Mouse (Mus musculus): Measurements from ENCODE around the gene Abcb1a. TPM values are rescaled to one million over a fixed set of nuclear protein-coding genes. Genes with fewer than 3 reads are reported as not detected.

The Abcb1a gene
- total and polyA plus RNA-seq, 3 experiments = 0.82 to 1.5 (median 0.93) TPM

DNA sequence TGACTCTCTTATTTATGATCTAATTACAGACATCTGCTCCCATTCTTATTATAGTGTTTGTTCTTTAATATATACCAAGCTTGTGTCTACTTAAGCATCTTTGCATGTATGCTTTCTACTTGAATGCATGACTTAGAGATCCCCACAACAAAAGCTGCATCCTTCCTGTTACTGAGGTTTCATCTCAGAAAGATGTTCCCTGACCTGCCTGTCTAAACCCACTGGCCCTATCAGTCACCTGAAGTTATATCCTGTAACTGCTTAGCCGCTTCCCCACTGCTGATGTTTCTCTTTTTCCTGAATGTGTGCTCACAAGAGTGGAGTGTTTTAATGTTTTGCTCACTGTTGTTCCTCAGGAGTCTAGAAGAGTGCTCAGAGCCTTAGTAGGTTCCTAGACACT lies 9.7 kb downstream of the Abcb1a start:
- dilution Hi-C loops (cut with MboI; ENCODE audit: extremely low pct_ligation_motif_present, extremely low pct_unique_long_range_greater_than_20kb, low sequenced_read_pairs) (no loop called here), in situ Hi-C loops (cut with MboI; ENCODE audit: low pct_ligation_motif_present, low pct_unique_long_range_greater_than_20kb, low sequenced_read_pairs) (no loop called here)
- Histone ChIP-seq H3K79me2 (replicated peaks; ENCODE audit: control insufficient read depth, extremely low read depth, insufficient read depth, poor library complexity, severe bottlenecking) (no peaks in the 10 kb centered on the region), H3K4me2 (ENCODE audit: insufficient read depth, low read depth, poor library complexity, severe bottlenecking) (no peak overlapping the region), H3K4me3 (replicated peaks in 1 of 3; ENCODE audit: low read depth in 2 of 3, low read length in 2 of 3, poor library complexity in 1 of 3) (no peak overlapping the region), H3K9ac (ENCODE audit: insufficient read depth, low read depth) (no peak overlapping the region), H3K27me3 (replicated peaks) (no peaks in the 10 kb centered on the region), H3K4me1 (ENCODE audit: control insufficient read depth in 1 of 2, insufficient read depth in 2 of 2) (peaks cover 0 to 10% of the 10 kb centered on the region in 2 experiments; a peak in 2 of 4 replicates), H3K36me3 (replicated peaks in 1 of 2; ENCODE audit: control insufficient read depth in 1 of 2, insufficient read depth in 1 of 2, low read length in 1 of 2) (no peaks in the 10 kb centered on the region), H3K9me3 (replicated peaks; ENCODE audit: low read length) (no peaks in the 10 kb centered on the region), H3K27ac (ENCODE audit: insufficient read depth, low read depth) (no peak overlapping the region)
- no peak for TF ChIP-seq EP300 (IDR thresholded peaks at IDR 0.05; ENCODE audit: low read length)
- no peak for TF ChIP-seq HCFC1 (IDR thresholded peaks at IDR 0.05; ENCODE audit: low read depth, low read length)
- TF ChIP-seq E2F4 (IDR thresholded peaks at IDR 0.05; ENCODE audit: insufficient replicate concordance, low read depth, low read length) = no peak
- TF ChIP-seq KAT2A (IDR thresholded peaks at IDR 0.05; ENCODE audit: insufficient replicate concordance, low read length) = no peak
- TF ChIP-seq CHD2 (IDR thresholded peaks at IDR 0.05; ENCODE audit: low read length) = no peak
- no peak for TF ChIP-seq SIN3A (IDR thresholded peaks at IDR 0.05; ENCODE audit: low read length)
- no peak for DNase-seq (ENCODE audit: extremely low read depth)

DNA sequence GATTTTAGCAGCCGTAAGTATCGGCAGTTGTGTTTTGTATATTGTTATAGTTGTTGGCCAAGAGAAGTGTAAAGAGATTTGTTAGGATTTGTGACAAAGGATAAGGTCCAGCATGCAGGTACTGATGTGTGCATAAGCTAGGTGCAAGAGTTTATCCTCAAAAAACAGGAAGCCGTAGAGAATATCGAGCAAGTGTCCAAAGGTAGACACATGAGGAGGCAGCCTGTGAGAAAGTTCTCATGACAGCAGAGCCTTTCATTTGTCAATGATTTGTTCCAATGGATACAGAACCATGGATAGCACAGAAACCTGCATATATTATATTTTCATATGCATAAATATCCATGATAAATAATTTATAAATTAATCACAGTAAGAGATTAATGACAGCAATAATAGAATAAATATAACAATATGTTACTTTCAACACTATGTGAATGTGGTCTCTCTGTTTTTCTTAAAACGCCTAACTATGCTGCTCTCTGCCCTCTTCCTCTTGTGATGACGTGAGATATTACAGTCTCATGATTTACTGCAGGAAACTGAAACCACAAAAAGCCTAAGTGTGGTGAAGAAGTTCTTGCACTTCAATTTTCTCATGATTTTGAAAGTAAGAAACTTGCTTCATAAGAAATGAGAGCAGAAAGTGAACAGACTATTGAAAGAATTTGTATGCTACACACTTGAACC lies 15.5 kb downstream of the Abcb1a start:
- H3K4me3 ChIP-seq (replicated peaks in 1 of 3; ENCODE audit: low read depth in 2 of 3, low read length in 2 of 3, poor library complexity in 1 of 3) = no peak overlapping the region
- H3K79me2 ChIP-seq (replicated peaks; ENCODE audit: control insufficient read depth, extremely low read depth, insufficient read depth, poor library complexity, severe bottlenecking) = no peaks in the 10 kb centered on the region
- in situ Hi-C loops (cut with MboI; ENCODE audit: low pct_ligation_motif_present, low pct_unique_long_range_greater_than_20kb, low sequenced_read_pairs) = loop anchor here (25.0 kb wide), 1 partner anchor 162 kb away; no protein-coding TSS in a partner anchor
- H3K9ac ChIP-seq (ENCODE audit: insufficient read depth, low read depth) = no peak overlapping the region
- H3K4me1 ChIP-seq (ENCODE audit: control insufficient read depth in 1 of 2, insufficient read depth in 2 of 2) = peaks cover 0 to 17% of the 10 kb centered on the region in 2 experiments; a peak in 3 of 4 replicates
- H3K27ac ChIP-seq (ENCODE audit: insufficient read depth, low read depth) = no peak overlapping the region
- no peak for TF ChIP-seq BHLHE40 (IDR thresholded peaks at IDR 0.05; ENCODE audit: low read depth, low read length)
- no peak for TF ChIP-seq POLR2AphosphoS2 (IDR thresholded peaks at IDR 0.05; ENCODE audit: low read depth, low read length)
- 0 out of 2 replicates have a peak, but pooled peaks have one; percentile 32 for TF ChIP-seq ETS1 (conservative IDR thresholded peaks at IDR 0.05; ENCODE audit: low read depth, low read length)
- peak; percentile 50; the same call in 1 of the 2 replicates for TF ChIP-seq EP300 (IDR thresholded peaks at IDR 0.05; ENCODE audit: low read length)
- peak overlapping the region; percentile 29; the same call in 1 of the 2 replicates for H3K4me2 ChIP-seq (ENCODE audit: insufficient read depth, low read depth, poor library complexity, severe bottlenecking)
- no peaks in the 10 kb centered on the region for H3K27me3 ChIP-seq (replicated peaks)
- no peaks in the 10 kb centered on the region for H3K9me3 ChIP-seq (replicated peaks; ENCODE audit: low read length)
- no peaks in the 10 kb centered on the region for H3K36me3 ChIP-seq (replicated peaks in 1 of 2; ENCODE audit: control insufficient read depth in 1 of 2, insufficient read depth in 1 of 2, low read length in 1 of 2)
- dilution Hi-C loops (cut with MboI; ENCODE audit: extremely low pct_ligation_motif_present, extremely low pct_unique_long_range_greater_than_20kb, low sequenced_read_pairs) = no loop called here
- DNase-seq (ENCODE audit: extremely low read depth) = peak; percentile 56

DNA sequence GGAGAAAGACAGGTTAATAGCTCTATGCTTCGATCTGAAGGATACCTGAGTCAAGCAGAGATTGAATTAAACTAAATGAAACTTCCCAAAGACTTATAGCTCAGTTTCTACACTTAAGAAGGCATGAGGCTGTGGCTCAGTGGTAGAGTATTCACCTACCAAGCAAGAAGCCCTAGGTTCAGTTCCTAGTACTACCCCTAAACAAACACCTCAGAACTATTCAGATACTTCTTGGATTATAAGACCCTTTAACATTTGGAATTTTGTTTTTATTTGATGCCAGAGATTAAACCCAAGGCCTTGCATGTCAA lies 16.0 kb downstream of the Abcb1a start:
- Histone ChIP-seq H3K4me1 (ENCODE audit: control insufficient read depth in 1 of 2, insufficient read depth in 2 of 2) (peaks cover 0 to 18% of the 10 kb centered on the region in 2 experiments; a peak in 3 of 4 replicates), H3K27me3 (replicated peaks) (no peaks in the 10 kb centered on the region), H3K4me2 (ENCODE audit: insufficient read depth, low read depth, poor library complexity, severe bottlenecking) (peak overlapping the region; percentile 29; the same call in 1 of the 2 replicates), H3K9me3 (replicated peaks; ENCODE audit: low read length) (no peaks in the 10 kb centered on the region), H3K9ac (ENCODE audit: insufficient read depth, low read depth) (no peak overlapping the region), H3K36me3 (replicated peaks in 1 of 2; ENCODE audit: control insufficient read depth in 1 of 2, insufficient read depth in 1 of 2, low read length in 1 of 2) (no peaks in the 10 kb centered on the region), H3K27ac (ENCODE audit: insufficient read depth, low read depth) (no peak overlapping the region), H3K4me3 (replicated peaks in 1 of 3; ENCODE audit: low read depth in 2 of 3, low read length in 2 of 3, poor library complexity in 1 of 3) (no peak overlapping the region), H3K79me2 (replicated peaks; ENCODE audit: control insufficient read depth, extremely low read depth, insufficient read depth, poor library complexity, severe bottlenecking) (no peaks in the 10 kb centered on the region)
- in situ Hi-C loops (cut with MboI; ENCODE audit: low pct_ligation_motif_present, low pct_unique_long_range_greater_than_20kb, low sequenced_read_pairs) = loop anchor here (25.0 kb wide), 1 partner anchor 161 kb away; no protein-coding TSS in a partner anchor
- DNase-seq (ENCODE audit: extremely low read depth) = peak; percentile 28
- TF ChIP-seq MAFK (IDR thresholded peaks at IDR 0.05; ENCODE audit: insufficient replicate concordance, low read length) = peak; percentile 34; the same call in 1 of the 2 replicates
- peak; percentile 98 for TF ChIP-seq TBP (conservative IDR thresholded peaks at IDR 0.05; ENCODE audit: low read depth, low read length)
- no peak for TF ChIP-seq BHLHE40 (IDR thresholded peaks at IDR 0.05; ENCODE audit: low read depth, low read length)
- no peak for TF ChIP-seq CHD2 (IDR thresholded peaks at IDR 0.05; ENCODE audit: low read length)
- peak; percentile 68 for TF ChIP-seq ELF1 (IDR thresholded peaks at IDR 0.05; ENCODE audit: low read depth, low read length)
- dilution Hi-C loops (cut with MboI; ENCODE audit: extremely low pct_ligation_motif_present, extremely low pct_unique_long_range_greater_than_20kb, low sequenced_read_pairs) = no loop called here
